Mouse (Mus musculus): ENCODE measurements around the gene Aldh18a1.
A peak's percentile ranks its signal among the peaks of the same experiment; 100 is the strongest.
"Not testable (repeated sequence)": the region's sequence is repeated elsewhere in the genome, so short reads cannot be mapped to it uniquely, and the experiment has no call there.

The Aldh18a1 gene

GRCm38 (mm10) chr19:40587491-40588292, 571 bp downstream of the Aldh18a1 start:
- DNase-seq (ENCODE audit: low read depth, low spot score), result no peak

GRCm38 (mm10) chr19:40586908-40587307, 1.4 kb downstream of the Aldh18a1 start:
- DNase-seq (ENCODE audit: low read depth, low spot score), result no peak

GRCm38 (mm10) chr19:40581662-40582061, 6.6 kb downstream of the Aldh18a1 start:
- no peak for DNase-seq (ENCODE audit: low read depth, low spot score)

GRCm38 (mm10) chr19:40580902-40581301, 7.4 kb downstream of the Aldh18a1 start:
- no peak for DNase-seq (ENCODE audit: low read depth, low spot score)

GRCm38 (mm10) chr19:40575438-40575837, 12.8 kb downstream of the Aldh18a1 start:
- no peak for DNase-seq (ENCODE audit: low read depth, low spot score)

GRCm38 (mm10) chr19:40570726-40571125, 17.5 kb downstream of the Aldh18a1 start:
- no peak for DNase-seq (ENCODE audit: low read depth, low spot score)

- no peak for DNase-seq (ENCODE audit: low read depth, low spot score)
Measured at GRCm38 (mm10) chr19:40567616-40568015, 20.6 kb downstream of the Aldh18a1 start.

GRCm38 (mm10) chr19:40563880-40564645, 24.2 kb downstream of the Aldh18a1 start:
- DNase-seq (ENCODE audit: low read depth, low spot score), result no peak

- not testable (repeated sequence) for DNase-seq (ENCODE audit: low read depth, low spot score)
Measured at GRCm38 (mm10) chr19:40561521-40561920, 26.7 kb downstream of the Aldh18a1 start.

- no peak for DNase-seq (ENCODE audit: low read depth, low spot score)
Measured at GRCm38 (mm10) chr19:40556029-40556428, 32.2 kb downstream of the Aldh18a1 start.

GRCm38 (mm10) chr19:40555136-40555535, 33.1 kb downstream of the Aldh18a1 start:
- no peak for DNase-seq (ENCODE audit: low read depth, low spot score)

GRCm38 (mm10) chr19:40554343-40554742, 33.9 kb downstream of the Aldh18a1 start:
- DNase-seq (ENCODE audit: low read depth, low spot score), result no peak

- no peak for DNase-seq (ENCODE audit: low read depth, low spot score)
Measured at GRCm38 (mm10) chr19:40553849-40554248, 34.4 kb downstream of the Aldh18a1 start.

GRCm38 (mm10) chr19:40553014-40553789, 35.1 kb downstream of the Aldh18a1 start:
- no peak for DNase-seq (ENCODE audit: low read depth, low spot score)

- DNase-seq (ENCODE audit: low read depth, low spot score), result no peak
Measured at GRCm38 (mm10) chr19:40549516-40550135, 38.6 kb downstream of the Aldh18a1 start.

GRCm38 (mm10) chr19:40548796-40549515, 39.3 kb downstream of the Aldh18a1 start:
- peak; percentile 13 for DNase-seq (ENCODE audit: low read depth, low spot score)

- DNase-seq (ENCODE audit: low read depth, low spot score), result no peak
Measured at GRCm38 (mm10) chr19:40548386-40548785, 39.9 kb downstream of the Aldh18a1 start.

- peak; percentile 54 for DNase-seq (ENCODE audit: low read depth, low spot score)
Measured at GRCm38 (mm10) chr19:40544856-40545255, 43.4 kb downstream of the Aldh18a1 start.

GRCm38 (mm10) chr19:40542776-40543175, 45.5 kb downstream of the Aldh18a1 start:
- DNase-seq (ENCODE audit: low read depth, low spot score), result no peak

- no peak for DNase-seq (ENCODE audit: low read depth, low spot score)
Measured at GRCm38 (mm10) chr19:40536526-40536925, 51.7 kb downstream of the Aldh18a1 start.

GRCm38 (mm10) chr19:40532525-40532924, 55.7 kb downstream of the Aldh18a1 start:
- DNase-seq (ENCODE audit: low read depth, low spot score), result no peak

Data from embryo, embryonic 11.5 days (tissue).